Mouse (Mus musculus) C2C12 (cell line): ENCODE data around the gene Nudt19.

ENCODE experiments used
- CEBPB ChIP-seq: IDR thresholded peaks from one replicate; pipeline ENCODE4 v1.6.1; 2011; ENCODE audit warnings: low read depth, mild to moderate bottlenecking, control low read depth, moderate library complexity
- CTCF ChIP-seq: IDR thresholded peaks from one replicate; pipeline ENCODE4 v1.5.1; 2011; ENCODE audit not compliant: control insufficient read depth, insufficient read depth, insufficient read length
- USF1 ChIP-seq: IDR thresholded peaks from one replicate; pipeline ENCODE4 v1.6.1; 2011; ENCODE audit warnings: low read depth, mild to moderate bottlenecking, control low read depth, moderate library complexity

- TF ChIP-seq CEBPB (no peak), CTCF (no peak), USF1 (no peak)
These were observed 28.1 kb upstream of the Nudt19 start for GRCm38 (mm10) chr7:35584068-35584785.
